Mouse (Mus musculus): ENCODE measurements at regions not wholly inside any gene's neighbourhood (a gene's known extent, or its start where the extent isn't known, plus 50 kb on each side); places are given as distances from the start of the nearest gene placed in this dataset.

- Histone ChIP-seq H3K9me3 (ENCODE audit: control insufficient read depth, insufficient read depth, low read depth, low read length) (no peaks in the 10 kb centered on the region), H3K27ac (ENCODE audit: insufficient read depth, low read depth, low read length, poor library complexity, severe bottlenecking) (no peak overlapping the region), H3K36me3 (ENCODE audit: control insufficient read depth, insufficient read depth, low read length, poor library complexity, severe bottlenecking) (no peaks in the 10 kb centered on the region), H3K4me3 (ENCODE audit: insufficient read depth in 1 of 2, low read depth in 1 of 2, low read length in 2 of 2, poor library complexity in 1 of 2, severe bottlenecking in 1 of 2) (no peak overlapping the region), H3K4me1 (ENCODE audit: control insufficient read depth in 2 of 2, insufficient read depth in 2 of 2, low read length in 2 of 2, poor library complexity in 1 of 2) (no peaks in the 10 kb centered on the region), H3K9ac (ENCODE audit: insufficient read depth, low read depth, low read length, poor library complexity, severe bottlenecking) (no peak overlapping the region)
- TF ChIP-seq CHD2 (IDR thresholded peaks at IDR 0.05; ENCODE audit: low read depth, low read length) (no peak), HCFC1 (IDR thresholded peaks at IDR 0.05; ENCODE audit: borderline replicate concordance, insufficient read depth, low read length) (no peak), ZNF384 (IDR thresholded peaks at IDR 0.05; ENCODE audit: low read depth, low read length) (no peak), ZC3H11A (IDR thresholded peaks at IDR 0.05; ENCODE audit: borderline replicate concordance, low read depth, low read length) (no peak), MAFK (IDR thresholded peaks at IDR 0.05; ENCODE audit: insufficient read depth, low read depth, low read length) (no peak)
- in situ Hi-C loops (cut with MboI; ENCODE audit: low sequenced_read_pairs in 2 of 2, unreplicated experiment in 2 of 2): no loop called here
- DNase-seq (ENCODE audit: low read depth, low spot score): no peak
Measured at GRCm38 (mm10) chr4:67853001-67853400, 1025.6 kb downstream of the Tlr4 start.

DNA sequence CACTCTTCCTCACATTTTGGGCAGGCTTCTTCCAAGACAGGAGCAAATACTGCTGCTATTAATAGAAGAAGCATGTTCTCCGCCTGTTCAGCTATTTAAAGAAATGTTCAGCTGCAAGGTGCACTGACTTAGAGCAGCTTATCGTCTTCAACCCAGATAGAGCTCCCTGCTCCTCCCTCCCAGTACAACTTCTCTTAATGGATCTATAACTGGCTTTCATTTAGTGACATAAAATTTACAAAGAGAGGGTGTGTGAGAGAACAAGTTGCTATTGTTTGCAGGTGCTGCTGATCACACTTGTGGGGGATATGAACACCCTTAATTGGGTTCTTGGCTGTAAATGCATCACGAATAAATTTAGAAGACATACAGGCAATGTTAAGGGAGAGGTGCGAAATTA is 1006.0 kb downstream of the Tlr4 start:
- in situ Hi-C loops (cut with MboI; ENCODE audit: low sequenced_read_pairs in 2 of 2, unreplicated experiment in 2 of 2): no loop called here
- Histone ChIP-seq H3K36me3 (ENCODE audit: control insufficient read depth, insufficient read depth, low read length, poor library complexity, severe bottlenecking) (no peaks in the 10 kb centered on the region), H3K9ac (ENCODE audit: insufficient read depth, low read depth, low read length, poor library complexity, severe bottlenecking) (no peak overlapping the region), H3K27ac (ENCODE audit: insufficient read depth, low read depth, low read length, poor library complexity, severe bottlenecking) (no peak overlapping the region), H3K4me3 (ENCODE audit: insufficient read depth in 1 of 2, low read depth in 1 of 2, low read length in 2 of 2, poor library complexity in 1 of 2, severe bottlenecking in 1 of 2) (no peak overlapping the region), H3K4me1 (ENCODE audit: control insufficient read depth in 2 of 2, insufficient read depth in 2 of 2, low read length in 2 of 2, poor library complexity in 1 of 2) (no peaks in the 10 kb centered on the region), H3K9me3 (ENCODE audit: control insufficient read depth, insufficient read depth, low read depth, low read length) (no peaks in the 10 kb centered on the region)
- no peak for TF ChIP-seq MAFK (IDR thresholded peaks at IDR 0.05; ENCODE audit: insufficient read depth, low read depth, low read length)
- TF ChIP-seq CHD2 (IDR thresholded peaks at IDR 0.05; ENCODE audit: low read depth, low read length): no peak
- TF ChIP-seq HCFC1 (IDR thresholded peaks at IDR 0.05; ENCODE audit: borderline replicate concordance, insufficient read depth, low read length): no peak
- no peak for DNase-seq (ENCODE audit: low read depth, low spot score)

GRCm38 (mm10) chr4:67825484-67825883 is 998.1 kb downstream of the Tlr4 start:
- TF ChIP-seq HCFC1 (IDR thresholded peaks at IDR 0.05; ENCODE audit: borderline replicate concordance, insufficient read depth, low read length) (no peak), CHD2 (IDR thresholded peaks at IDR 0.05; ENCODE audit: low read depth, low read length) (no peak), ZNF384 (IDR thresholded peaks at IDR 0.05; ENCODE audit: low read depth, low read length) (no peak), ZC3H11A (IDR thresholded peaks at IDR 0.05; ENCODE audit: borderline replicate concordance, low read depth, low read length) (no peak), MAFK (IDR thresholded peaks at IDR 0.05; ENCODE audit: insufficient read depth, low read depth, low read length) (no peak)
- no peaks in the 10 kb centered on the region for H3K9me3 ChIP-seq (ENCODE audit: control insufficient read depth, insufficient read depth, low read depth, low read length)
- in situ Hi-C loops (cut with MboI; ENCODE audit: low sequenced_read_pairs in 2 of 2, unreplicated experiment in 2 of 2): no loop called here
- no peak overlapping the region for H3K27ac ChIP-seq (ENCODE audit: insufficient read depth, low read depth, low read length, poor library complexity, severe bottlenecking)
- no peak overlapping the region for H3K4me3 ChIP-seq (ENCODE audit: insufficient read depth in 1 of 2, low read depth in 1 of 2, low read length in 2 of 2, poor library complexity in 1 of 2, severe bottlenecking in 1 of 2)
- H3K4me1 ChIP-seq (ENCODE audit: control insufficient read depth in 2 of 2, insufficient read depth in 2 of 2, low read length in 2 of 2, poor library complexity in 1 of 2): no peaks in the 10 kb centered on the region
- DNase-seq (ENCODE audit: low read depth, low spot score): no peak
- H3K36me3 ChIP-seq (ENCODE audit: control insufficient read depth, insufficient read depth, low read length, poor library complexity, severe bottlenecking): no peaks in the 10 kb centered on the region
- no peak overlapping the region for H3K9ac ChIP-seq (ENCODE audit: insufficient read depth, low read depth, low read length, poor library complexity, severe bottlenecking)

DNA sequence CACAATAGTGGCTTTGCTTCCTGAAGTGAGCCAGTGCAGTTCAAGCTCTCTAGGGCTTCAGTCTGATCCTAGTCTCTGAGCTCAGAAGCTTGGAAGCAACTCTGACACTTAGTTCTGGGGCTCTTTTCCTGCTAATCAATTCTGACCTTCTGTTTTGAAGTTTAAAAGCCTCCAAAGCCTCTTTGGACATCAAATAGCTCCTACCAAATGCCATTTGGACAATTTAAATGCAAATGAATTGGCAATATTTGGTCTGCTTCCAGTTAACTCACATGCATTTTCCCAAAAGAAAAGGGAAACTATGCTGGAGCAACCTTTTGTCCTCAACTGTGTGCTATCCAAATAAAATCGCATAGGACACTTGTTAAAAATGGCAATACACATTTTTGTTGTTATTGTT is 968.7 kb downstream of the Tlr4 start:
- DNase-seq (ENCODE audit: low read depth, low spot score): no peak
- Histone ChIP-seq H3K4me1 (ENCODE audit: control insufficient read depth in 2 of 2, insufficient read depth in 2 of 2, low read length in 2 of 2, poor library complexity in 1 of 2) (no peaks in the 10 kb centered on the region), H3K27ac (ENCODE audit: insufficient read depth, low read depth, low read length, poor library complexity, severe bottlenecking) (no peak overlapping the region), H3K36me3 (ENCODE audit: control insufficient read depth, insufficient read depth, low read length, poor library complexity, severe bottlenecking) (no peaks in the 10 kb centered on the region), H3K4me3 (ENCODE audit: insufficient read depth in 1 of 2, low read depth in 1 of 2, low read length in 2 of 2, poor library complexity in 1 of 2, severe bottlenecking in 1 of 2) (no peak overlapping the region), H3K9me3 (ENCODE audit: control insufficient read depth, insufficient read depth, low read depth, low read length) (no peaks in the 10 kb centered on the region), H3K9ac (ENCODE audit: insufficient read depth, low read depth, low read length, poor library complexity, severe bottlenecking) (no peak overlapping the region)
- in situ Hi-C loops (cut with MboI; ENCODE audit: low sequenced_read_pairs in 2 of 2, unreplicated experiment in 2 of 2): no loop called here
- TF ChIP-seq CHD2 (IDR thresholded peaks at IDR 0.05; ENCODE audit: low read depth, low read length) (no peak), ZC3H11A (IDR thresholded peaks at IDR 0.05; ENCODE audit: borderline replicate concordance, low read depth, low read length) (no peak), MAFK (IDR thresholded peaks at IDR 0.05; ENCODE audit: insufficient read depth, low read depth, low read length) (no peak), HCFC1 (IDR thresholded peaks at IDR 0.05; ENCODE audit: borderline replicate concordance, insufficient read depth, low read length) (no peak), ZNF384 (IDR thresholded peaks at IDR 0.05; ENCODE audit: low read depth, low read length) (no peak)

Data from ES-E14 (cell line).